Mouse (Mus musculus) heart, postnatal 4 days (tissue): Measurements from ENCODE around the gene Fhad1. TPM values are rescaled to one million over a fixed set of nuclear protein-coding genes. Genes with fewer than 3 reads are reported as not detected.

ENCODE experiments used
- DNase-seq: peaks from one replicate; pipeline ENCODE4 v3.0.0; 2021
- total RNA-seq, 2 experiments: library from RNA; stranded (reverse); gene quantifications; 2 replicates each; pipeline ENCODE4 v1.2.3; 2021

The Fhad1 gene
- total RNA-seq, 2 experiments from 2014 or later: 1.2 to 1.4 TPM

DNA sequence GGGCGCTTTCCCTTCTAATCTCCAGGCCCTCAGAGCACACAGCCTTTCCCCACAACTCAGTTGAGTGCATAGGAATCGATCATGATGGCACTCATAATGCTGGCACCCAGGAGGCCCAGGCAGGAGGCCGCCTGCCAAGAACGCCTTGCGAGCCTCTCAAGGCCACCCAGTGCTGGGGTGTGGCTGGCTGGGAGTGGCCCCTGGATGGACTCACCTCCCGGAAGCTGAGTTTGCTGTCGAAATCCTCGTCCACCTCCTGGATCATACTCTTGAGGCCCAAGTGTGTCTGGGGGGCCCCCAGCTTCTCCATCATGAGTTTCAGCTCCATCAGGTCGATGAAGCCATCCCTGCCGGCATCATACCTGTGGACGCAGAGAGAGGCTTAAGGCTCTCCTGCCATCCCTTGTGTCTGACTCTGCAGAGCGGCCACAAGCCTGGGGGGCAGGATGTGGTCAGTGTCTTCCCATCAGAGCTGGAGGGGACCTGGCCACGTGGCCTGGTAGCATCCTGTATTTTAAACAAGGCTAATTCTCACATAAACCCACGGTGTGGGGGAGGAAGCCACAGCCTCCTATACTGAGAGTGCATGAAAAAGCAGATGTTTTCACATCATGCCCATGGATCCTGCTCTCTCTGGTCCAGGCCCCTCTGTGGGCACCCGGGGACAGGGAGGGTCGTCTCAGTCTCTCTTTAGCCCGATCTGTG lies 153.1 kb downstream of the Fhad1 start:
- no peak for DNase-seq

DNA sequence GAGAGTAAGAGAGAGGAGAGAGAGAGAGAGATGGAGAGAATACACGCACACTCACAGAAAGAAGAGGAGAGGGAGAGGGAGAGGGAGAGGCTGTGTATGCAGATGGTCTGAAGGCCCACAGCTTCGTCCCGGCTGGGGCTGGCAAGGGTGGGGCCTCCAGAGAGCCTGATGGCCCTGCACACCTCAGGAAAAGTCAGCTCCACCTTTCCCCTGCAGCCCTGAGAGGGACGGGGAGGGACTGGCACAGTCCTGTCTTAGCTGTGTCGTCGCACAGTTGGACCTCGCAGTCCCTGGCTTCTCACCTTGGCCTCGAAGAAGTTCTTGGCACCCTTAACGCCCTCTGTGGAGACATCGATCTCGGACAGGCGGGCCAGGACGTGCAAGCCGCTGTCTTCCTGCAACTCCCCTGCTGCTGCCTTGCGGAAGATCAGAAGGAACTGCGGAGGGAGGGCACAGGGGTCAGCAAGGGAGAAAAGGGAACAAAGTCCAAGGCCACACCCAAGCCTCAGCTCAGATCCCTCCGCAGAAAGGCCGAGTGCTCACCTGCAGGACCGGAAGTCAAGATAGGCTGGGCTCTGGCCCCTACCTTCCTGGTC lies 154.5 kb downstream of the Fhad1 start:
- no peak for DNase-seq

DNA sequence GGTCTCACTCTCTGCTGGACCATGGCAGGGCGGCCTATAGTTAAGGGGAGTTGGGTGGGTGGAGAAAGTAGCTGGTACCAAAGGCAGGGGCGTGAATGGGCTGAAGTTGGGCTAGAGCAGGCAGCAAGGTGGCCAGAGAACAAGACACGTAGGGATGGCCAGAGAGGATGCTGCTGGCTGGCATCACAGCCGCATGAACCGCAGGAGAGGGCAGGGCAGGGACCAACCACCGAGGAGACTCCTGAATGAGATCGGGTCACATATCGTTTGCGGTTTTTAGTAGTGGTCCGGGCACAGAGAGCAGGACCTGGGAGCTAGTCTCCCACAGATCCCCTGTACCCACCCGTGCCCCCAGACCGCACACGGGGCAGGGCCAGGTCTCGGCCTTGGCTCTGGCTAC lies 155.5 kb downstream of the Fhad1 start:
- no peak for DNase-seq

DNA sequence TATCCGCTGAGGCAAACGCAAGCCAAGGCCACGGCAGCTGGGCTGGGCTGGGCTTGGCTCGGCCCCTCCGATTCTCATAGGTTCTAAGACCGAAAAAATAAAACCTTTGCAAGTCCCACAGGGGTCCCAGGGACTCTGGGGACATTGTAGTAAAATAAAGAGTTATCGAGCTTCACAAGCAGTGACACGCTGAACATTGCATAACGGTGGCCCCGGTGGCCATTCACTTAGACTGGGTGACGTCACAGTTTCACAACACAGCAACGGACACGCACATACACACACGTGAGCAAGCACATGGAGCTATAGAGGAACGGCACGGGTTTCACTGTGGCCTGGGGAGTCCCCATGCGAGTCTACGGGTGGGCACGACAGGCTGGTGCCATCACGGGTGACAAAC lies 156.4 kb downstream of the Fhad1 start:
- DNase-seq: no peak

DNA sequence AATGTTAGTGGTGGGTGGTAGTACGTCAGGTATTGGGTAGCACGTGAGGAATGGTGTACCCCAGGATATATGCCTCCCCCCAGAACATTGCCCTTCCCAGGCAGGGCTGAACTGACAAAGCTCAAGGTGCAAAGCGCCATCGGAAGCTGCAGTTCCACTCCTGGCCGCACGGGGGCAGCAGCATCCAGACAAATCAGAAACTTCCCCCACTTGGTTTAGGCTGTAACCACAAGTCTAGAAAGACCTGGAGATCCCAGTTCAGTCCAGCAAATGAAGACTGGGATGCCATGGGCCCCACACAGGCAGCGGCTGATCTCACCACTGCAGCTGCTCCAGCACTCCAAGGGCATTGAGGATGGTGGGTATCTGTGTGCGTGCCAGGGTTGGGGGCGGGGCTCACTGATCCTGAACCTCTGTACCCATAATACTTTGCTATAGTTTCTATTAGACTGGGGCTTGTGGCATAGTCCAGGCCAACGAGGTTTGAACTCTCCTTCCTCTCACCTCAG lies 157.4 kb downstream of the Fhad1 start:
- DNase-seq: peak; percentile 90

DNA sequence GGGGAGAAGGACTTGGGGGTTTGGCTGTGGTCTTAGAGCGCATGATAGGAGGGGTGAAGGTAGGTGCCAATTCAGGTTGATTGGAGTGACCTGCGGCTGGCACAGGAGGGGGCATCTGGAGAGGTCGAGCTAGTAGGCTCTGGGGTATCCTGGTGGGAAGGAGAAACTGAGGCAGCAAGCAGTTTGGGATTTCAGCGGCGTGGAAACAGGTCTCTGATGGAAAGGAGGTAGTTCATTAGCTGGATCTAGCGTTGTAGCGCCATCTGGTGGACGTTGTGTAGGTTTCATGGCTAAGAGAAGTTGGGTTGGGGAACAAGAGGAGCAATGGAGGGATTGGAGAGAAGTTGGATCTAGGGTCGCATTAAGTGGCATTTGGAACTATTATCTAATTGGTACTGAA lies 161.4 kb downstream of the Fhad1 start:
- DNase-seq: peak; percentile 71

DNA sequence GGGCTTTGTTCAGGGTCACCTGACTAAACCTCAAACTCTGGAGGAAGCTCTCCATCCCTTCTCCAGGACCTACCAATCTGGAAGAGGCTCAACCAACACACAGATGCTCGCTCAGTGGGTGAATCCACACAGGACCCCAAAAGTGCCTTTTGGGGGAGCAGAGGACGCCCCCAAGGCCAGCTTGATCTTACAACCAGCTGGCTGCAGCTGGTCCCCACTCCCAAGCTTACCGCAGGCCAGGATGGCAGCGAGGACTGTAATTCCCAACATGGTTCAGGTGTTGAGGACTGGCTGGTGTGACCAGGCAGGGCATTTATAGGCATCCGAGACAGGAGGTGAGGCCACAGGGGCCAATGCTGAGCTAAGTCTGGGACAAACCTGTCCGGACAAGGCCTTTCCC lies 168.9 kb downstream of the Fhad1 start, which contains the start of gene Ctrc:
Ctrc (minus strand) TSS at position 361 of the 400 bp plus-strand sequence.
- no peak for DNase-seq

Other genes starting within 250 kb of the Fhad1 start
- 10 to 100 TPM; 16.6 to 16.8 TPM for gene Dnajc16, start 224.2 kb downstream of the Fhad1 start, total RNA-seq
- gene Casp9, start 221.5 kb downstream of the Fhad1 start, total RNA-seq: 10 to 100 TPM; 13.5 to 13.8 TPM
- gene Cela2a, start 188.9 kb downstream of the Fhad1 start, total RNA-seq: not detected
- not detected for gene Ctrc, start 168.7 kb downstream of the Fhad1 start, total RNA-seq
- gene Efhd2, start 140.2 kb downstream of the Fhad1 start, total RNA-seq: 10 to 100 TPM; 46.5 to 50.5 TPM
- 10 to 100 TPM; 34.2 to 40.5 TPM for gene Tmem51, start 69.2 kb upstream of the Fhad1 start, total RNA-seq
- gene Kazn, start 224.3 kb upstream of the Fhad1 start, total RNA-seq: 1 to 10 TPM; 7.5 to 7.7 TPM